Mouse (Mus musculus) frontal cortex, postnatal 36 days (tissue): ENCODE measurements around the gene Olfr1261.

Source experiments
- DNase-seq, 2 experiments: peaks; one replicate each; pipeline ENCODE4 v3.0.0; 2022; ENCODE audit warnings: low spot score in 2 of 2

The Olfr1261 gene

DNA sequence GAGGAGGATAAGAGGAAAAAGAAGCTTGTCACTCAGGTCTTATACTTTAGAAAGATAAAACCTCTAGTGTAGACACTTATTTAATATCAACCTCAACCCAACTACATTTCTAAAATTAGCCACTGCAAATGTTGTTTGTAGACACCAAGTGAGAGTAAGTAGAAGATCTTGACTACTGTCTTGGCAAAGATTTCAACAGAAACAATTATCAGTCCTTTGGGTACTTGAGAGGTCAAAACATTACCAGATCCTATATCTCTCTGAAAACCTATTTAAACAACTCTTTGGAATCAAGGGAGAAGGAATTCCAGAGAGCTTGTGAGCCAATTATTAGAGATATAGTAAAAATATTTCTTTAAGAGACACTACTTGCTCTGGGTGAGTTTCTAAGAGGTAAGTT, at the start of gene Olfr1261:
Olfr1261 (plus strand) TSS at position 301 of the 400 bp plus-strand sequence.
- DNase-seq, result no peak

GRCm38 (mm10) chr2:89948564-89948963, 42.5 kb upstream of the Olfr1261 start, which contains the start of gene Olfr1259:
TSS of gene Olfr1259 (minus strand) at chr2:89948664.
- no peak for DNase-seq

- peak; percentile 8 to 22 for DNase-seq
These were observed 16.8 kb upstream of the Olfr1261 start, which contains the start of gene Olfr1260 for GRCm38 (mm10) chr2:89974184-89974583. TSS of gene Olfr1260 (plus strand) at chr2:89974340.

DNA sequence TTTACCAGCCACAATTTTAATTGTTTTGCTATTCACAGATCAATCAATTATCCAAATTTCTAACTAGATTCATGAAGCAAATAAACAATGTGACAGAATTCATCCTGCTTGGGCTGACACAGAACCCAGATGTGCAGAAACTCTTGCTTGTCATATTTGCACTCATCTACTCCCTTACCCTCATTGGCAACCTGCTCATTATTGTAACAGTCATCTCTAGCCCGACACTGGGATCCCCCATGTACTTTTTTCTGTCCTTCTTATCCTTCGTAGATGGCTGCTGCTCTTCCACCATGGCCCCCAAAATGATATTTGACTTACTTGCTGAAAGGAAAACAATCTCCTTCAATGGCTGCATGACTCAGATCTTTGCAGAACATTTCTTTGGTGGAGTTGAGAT, 13.3 kb upstream of the Olfr1261 start:
- DNase-seq, result no peak

DNA sequence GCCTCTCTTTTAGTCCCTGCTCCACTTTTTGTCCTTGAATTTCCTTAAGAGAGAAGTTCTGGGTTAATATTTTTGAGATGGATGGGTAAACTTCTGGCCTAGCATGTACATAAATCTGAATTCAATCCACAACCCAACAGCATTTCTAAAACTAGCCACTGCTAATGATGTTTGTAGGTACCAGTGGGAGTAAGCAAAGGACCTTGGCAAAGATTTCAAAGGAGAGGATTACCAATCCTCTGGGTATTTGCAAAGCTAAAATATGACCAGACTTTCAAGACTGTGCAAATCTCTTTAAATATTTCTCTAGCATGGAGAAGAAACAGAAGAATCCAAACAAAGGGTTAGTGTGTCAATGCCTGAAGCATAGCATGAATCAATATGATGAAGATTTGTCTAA, 8.8 kb downstream of the Olfr1261 start, which contains the start of gene Olfr1262:
Olfr1262 (plus strand) TSS at position 301 of the 400 bp plus-strand sequence.
- DNase-seq, result no peak

DNA sequence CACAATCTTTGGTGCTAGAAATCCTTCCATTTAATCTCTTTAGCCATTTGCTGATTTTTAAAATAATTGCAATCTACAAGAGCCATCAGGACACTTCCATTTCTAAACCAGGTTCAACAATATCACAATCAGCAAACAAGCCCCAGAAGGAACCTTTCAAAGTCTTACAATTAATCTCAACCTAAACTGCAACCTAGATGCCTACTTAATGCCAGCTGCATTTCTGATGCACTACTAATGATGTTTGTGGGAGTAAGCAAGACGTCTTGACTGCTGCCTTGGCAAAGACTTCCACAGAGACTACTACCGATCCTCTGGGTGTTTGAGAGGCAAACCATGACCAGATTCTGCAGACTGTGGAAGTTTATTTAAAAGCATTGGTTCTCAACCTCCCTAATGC, 20.8 kb downstream of the Olfr1261 start, which contains the start of gene Olfr1263:
Olfr1263 (plus strand) TSS at position 301 of the 400 bp plus-strand sequence.
- DNase-seq, result no peak

DNA sequence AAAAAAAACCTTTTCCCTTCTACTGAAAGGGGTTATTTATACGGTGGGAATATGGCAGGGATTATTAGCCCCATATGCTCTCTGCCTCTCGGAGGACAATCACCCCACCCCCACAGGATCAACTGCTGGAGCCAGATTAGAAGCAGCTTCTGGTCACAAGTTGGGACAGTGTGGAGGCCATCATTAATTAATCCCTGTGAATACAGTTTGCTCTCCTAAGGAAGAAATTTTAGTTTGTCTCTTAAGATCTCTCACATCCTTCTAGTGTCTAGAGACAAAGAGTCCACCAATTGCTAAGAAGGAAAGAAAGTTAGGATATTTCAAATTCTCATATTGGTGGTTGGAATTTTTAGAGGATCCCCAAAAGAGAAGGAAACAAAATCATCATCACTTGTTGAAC, 34.5 kb downstream of the Olfr1261 start, which contains the start of gene Olfr1264:
Olfr1264 (minus strand) TSS at position 101 of the 400 bp plus-strand sequence.
- no peak for DNase-seq

- DNase-seq, result no peak
These were observed 44.0 kb downstream of the Olfr1261 start, which contains the start of gene Olfr1265 for GRCm38 (mm10) chr2:90035037-90035436. TSS of gene Olfr1265 (plus strand) at chr2:90035337.
